Mouse (Mus musculus): Measurements from ENCODE around the gene Ggta1. TPM values are rescaled to one million over a fixed set of nuclear protein-coding genes. Genes with fewer than 3 reads are reported as not detected.

Gene Ggta1
- 11.7 and 13.8 TPM in 2 replicates for polyA plus RNA-seq (2015; fragmentation: Nextera tagmentation; extraction: Ambion mirVana)

DNA sequence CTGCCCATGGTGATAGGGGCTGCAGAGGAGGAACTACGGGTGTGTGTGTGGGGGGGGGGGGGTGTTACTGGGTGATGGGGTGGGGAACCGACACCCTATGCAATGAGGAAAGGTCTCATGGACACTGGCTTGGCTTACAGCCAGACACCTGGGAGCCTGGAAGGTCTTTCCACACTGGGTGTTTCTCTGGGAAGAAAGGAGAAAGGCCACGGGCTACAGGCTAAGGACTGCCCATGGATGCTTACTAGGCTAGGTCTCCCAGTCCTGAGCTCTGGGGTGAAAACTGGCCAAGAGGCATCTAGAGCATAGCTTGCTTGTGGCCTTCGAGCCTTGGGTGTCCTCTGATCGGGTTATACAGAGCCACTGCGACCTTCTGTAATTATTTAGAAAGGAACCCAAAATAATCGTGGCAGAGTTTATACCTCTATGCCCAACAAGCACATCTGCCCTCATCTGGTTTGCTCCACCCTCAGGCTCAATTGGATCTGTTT, at the start of gene Ggta1:
Gene Ggta1, minus strand, starts transcription at position 441 of the 491 bp plus-strand sequence.

GRCm38 (mm10) chr2:35397096-35397495, 65.9 kb downstream of the Ggta1 start, which contains the start of gene 4930402F06Rik:
TSS of gene 4930402F06Rik (minus strand) at chr2:35397175.

GRCm38 (mm10) chr2:35367629-35368028, 95.4 kb downstream of the Ggta1 start, which contains the start of gene 4930568D16Rik:
TSS of gene 4930568D16Rik (minus strand) at chr2:35367729.

Other genes starting within 250 kb of the Ggta1 start
- gene Gsn, start 206.9 kb downstream of the Ggta1 start, polyA plus RNA-seq (2015; fragmentation: Nextera tagmentation; extraction: Ambion mirVana) = 126 and 163 TPM in 2 replicates
- gene Stom, start 126.3 kb downstream of the Ggta1 start, polyA plus RNA-seq (2015; fragmentation: Nextera tagmentation; extraction: Ambion mirVana) = 158 and 179 TPM in 2 replicates
- gene 4930568D16Rik, start 95.5 kb downstream of the Ggta1 start, polyA plus RNA-seq (2015; fragmentation: Nextera tagmentation; extraction: Ambion mirVana) = not detected in 2 replicates
- gene 4930402F06Rik, start 66.1 kb downstream of the Ggta1 start, polyA plus RNA-seq (2015; fragmentation: Nextera tagmentation; extraction: Ambion mirVana) = not detected in 2 replicates
- gene Dab2ip, start 95.0 kb upstream of the Ggta1 start, polyA plus RNA-seq (2015; fragmentation: Nextera tagmentation; extraction: Ambion mirVana) = 19.1 and 25.1 TPM in 2 replicates

Measured in spleen, postnatal 0 days (tissue).